Mouse (Mus musculus): Measurements from ENCODE around the gene Prpf4b.
"Not testable (repeated sequence)": the region's sequence is repeated elsewhere in the genome, so short reads cannot be mapped to it uniquely, and the experiment has no call there.

The Prpf4b gene

DNA sequence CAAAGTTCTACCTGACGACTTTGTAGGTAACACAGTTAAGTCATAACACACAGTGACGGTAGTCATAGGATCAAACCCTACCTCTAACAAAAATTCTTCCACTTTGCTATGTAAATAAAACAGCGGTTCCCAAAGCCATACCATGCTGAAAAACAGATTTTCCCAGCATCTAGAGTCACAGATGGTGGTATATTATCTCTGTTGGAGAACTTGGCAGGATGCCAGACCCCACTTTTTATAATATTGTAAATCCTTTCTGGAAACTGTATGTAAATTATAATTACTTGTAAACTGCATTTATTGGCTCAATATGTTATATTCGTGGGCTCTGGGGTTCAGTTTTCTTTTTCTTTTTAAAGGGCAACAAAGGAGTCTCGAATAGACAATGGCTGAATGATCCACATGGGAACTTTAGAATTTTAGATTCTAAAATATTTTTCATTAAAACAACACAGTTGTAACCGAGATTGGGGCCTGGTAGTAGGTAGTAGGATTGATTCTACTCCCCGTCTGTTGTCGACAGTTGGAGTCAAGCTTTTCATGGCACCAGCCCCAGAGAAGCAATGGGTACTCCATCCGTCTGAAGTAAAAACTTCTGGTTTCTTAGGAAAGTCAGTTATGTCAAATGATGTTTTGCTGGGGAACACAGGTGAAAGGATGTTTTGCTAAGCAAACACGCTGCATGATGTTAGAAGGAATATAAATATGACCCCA, 60.0 kb downstream of the Prpf4b start:
- DNase-seq (ENCODE audit: extremely low read depth, insufficient read length, low spot score): no peak

DNA sequence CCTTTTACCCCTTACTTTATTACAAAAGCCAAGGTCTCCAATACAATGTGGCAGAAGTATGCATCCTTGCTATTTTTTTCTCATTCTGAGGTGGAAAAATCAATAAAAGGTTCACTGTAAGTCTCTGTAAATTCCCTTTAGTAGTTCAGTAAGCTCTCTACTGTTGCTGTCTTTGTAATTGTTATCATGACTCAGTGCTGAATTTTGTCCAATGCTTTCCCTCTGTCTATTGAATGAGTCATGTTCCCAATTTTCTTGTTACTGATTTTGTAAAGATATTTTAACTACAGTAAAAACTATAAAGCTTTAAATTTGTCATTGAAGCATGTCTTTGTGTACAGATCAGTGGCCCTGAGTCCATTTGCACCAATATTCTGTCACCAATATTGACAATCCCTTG, 67.3 kb downstream of the Prpf4b start:
- DNase-seq (ENCODE audit: extremely low read depth, insufficient read length, low spot score): peak; percentile 3

DNA sequence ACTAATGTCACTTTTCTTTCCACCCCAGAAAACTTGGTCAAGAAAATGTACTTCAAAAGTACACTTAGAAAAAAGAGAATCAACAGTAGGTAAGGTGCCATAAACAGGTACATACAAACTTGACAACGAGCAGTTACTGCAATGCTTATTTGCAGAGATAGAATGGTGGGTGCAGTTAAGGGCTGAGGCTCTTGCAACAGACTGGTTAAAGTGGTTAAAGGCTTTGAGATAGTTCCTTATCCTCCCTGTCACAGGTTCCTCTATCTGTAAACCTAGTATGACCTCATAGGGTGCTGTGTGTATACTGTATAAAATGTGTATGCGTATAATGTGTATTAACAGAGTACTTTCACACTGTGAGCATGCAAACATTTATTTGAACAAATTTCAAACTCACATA, 76.3 kb downstream of the Prpf4b start:
- not testable (repeated sequence) for DNase-seq (ENCODE audit: extremely low read depth, insufficient read length, low spot score)

All from 3134 (cell line).